Mouse (Mus musculus): ENCODE measurements at regions not wholly inside any gene's neighbourhood (a gene's known extent, or its start where the extent isn't known, plus 50 kb on each side); places are given as distances from the start of the nearest gene placed in this dataset.

DNA sequence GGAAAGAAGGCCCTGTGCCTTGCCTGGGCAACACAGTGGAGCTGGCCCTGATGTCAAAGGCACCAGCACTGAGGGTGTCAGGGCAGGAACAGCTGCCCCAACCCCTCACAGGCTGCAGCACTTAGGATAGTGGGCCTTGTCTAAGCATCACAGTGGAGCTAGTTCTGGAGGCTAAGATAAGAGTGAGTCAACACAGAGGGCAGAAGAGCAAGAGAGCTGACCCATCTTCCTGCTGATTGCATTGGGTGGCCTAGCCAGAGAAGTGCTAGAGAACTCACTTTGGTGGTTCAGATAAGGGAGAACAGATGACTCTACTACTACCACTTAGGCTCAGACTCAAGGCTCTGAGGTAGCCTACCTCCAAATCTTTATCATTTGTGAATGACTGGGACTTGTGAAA lies 413.1 kb downstream of the Nova1 start:
- Histone ChIP-seq H3K4me3 (ENCODE audit: low read length) (no peak overlapping the region), H3K4me2 (replicated peaks; ENCODE audit: low read depth, low read length) (no peak overlapping the region), H3K9me3 (ENCODE audit: low read length) (no peaks in the 10 kb centered on the region), H3K36me3 (ENCODE audit: insufficient read depth, low read length) (no peaks in the 10 kb centered on the region), H3K27ac (ENCODE audit: low read length) (no peak overlapping the region), H3K9ac (replicated peaks; ENCODE audit: low read length) (no peak overlapping the region), H3K4me1 (ENCODE audit: insufficient read depth, low read length) (no peaks in the 10 kb centered on the region), H3K27me3 (ENCODE audit: insufficient read depth, low read length) (no peaks in the 10 kb centered on the region)
- ATAC-seq (ENCODE audit: low FRiP score, low TSS enrichment), result no peak

DNA sequence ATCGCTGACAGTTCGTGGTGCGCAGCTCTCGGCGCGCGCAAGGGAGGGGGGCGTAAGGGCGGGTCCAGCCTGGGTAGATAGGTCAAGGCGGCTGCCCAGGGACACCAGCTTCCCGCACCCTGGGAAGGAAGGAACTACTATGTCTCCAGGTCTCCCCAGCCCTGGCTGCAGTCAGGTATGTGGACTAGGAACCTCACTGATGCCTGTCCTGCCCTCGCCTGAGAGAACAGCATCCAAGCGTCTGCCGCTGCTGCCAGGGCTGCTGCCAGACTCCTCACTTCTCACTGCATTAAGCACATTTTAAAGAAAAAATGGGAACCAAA lies 419.1 kb downstream of the Nova1 start:
- H3K9ac ChIP-seq (replicated peaks; ENCODE audit: low read length), result peak overlapping the region; percentile 57
- peak; percentile 85; the same call in 1 of the 2 replicates for ATAC-seq (ENCODE audit: low FRiP score, low TSS enrichment)
- 4% methylated on average over 13 of the region's 14 CpGs for WGBS
- no peaks in the 10 kb centered on the region for H3K9me3 ChIP-seq (ENCODE audit: low read length)
- H3K27me3 ChIP-seq (ENCODE audit: insufficient read depth, low read length), result peaks cover 7% of the 10 kb centered on the region; the same call in 1 of the 2 replicates
- H3K4me2 ChIP-seq (replicated peaks; ENCODE audit: low read depth, low read length), result peak overlapping the region; percentile 81
- H3K4me3 ChIP-seq (ENCODE audit: low read length), result peak overlapping the region; percentile 57
- no peaks in the 10 kb centered on the region for H3K4me1 ChIP-seq (ENCODE audit: insufficient read depth, low read length)
- H3K27ac ChIP-seq (ENCODE audit: low read length), result no peak overlapping the region
- no peaks in the 10 kb centered on the region for H3K36me3 ChIP-seq (ENCODE audit: insufficient read depth, low read length)

DNA sequence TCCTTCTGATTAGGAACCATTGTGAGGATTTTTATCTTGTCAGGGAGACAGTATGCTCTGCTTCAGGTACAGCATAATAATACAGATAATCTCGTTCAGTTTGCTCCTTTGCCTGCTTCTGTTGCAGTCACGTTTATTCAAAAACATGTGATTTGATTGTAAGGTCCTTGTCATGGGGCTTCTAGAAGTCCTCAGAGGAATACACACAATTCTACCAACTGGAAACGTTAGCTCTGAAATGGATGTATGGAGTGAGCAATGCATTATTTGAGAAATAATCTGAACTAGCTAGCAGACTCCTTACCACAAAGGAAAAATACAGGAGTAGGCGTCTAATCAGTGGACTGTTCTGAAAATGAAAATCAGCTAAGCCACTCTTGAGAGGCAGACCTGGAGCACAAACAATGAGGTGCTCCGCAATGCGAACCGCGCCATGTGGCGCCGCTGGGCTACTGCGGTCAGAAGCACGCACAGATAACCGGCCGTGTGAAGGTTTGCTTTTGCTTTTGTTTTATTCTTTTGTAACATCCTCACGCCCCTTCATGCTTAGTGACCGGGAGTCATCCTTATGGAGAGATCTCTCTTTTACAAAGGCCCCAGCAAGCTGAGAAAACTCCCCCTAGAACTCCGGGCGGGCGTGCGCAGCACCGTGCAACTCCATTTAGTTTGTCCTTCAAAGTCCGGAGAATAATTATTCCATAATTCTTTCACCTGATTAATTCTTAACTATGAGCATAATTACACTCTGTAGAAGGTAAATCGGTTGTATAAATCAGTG lies 419.7 kb downstream of the Nova1 start:
- Histone ChIP-seq H3K4me1 (ENCODE audit: insufficient read depth, low read length) (no peaks in the 10 kb centered on the region), H3K9ac (replicated peaks; ENCODE audit: low read length) (peak overlapping the region; percentile 57), H3K4me2 (replicated peaks; ENCODE audit: low read depth, low read length) (peak overlapping the region; percentile 81), H3K27ac (ENCODE audit: low read length) (no peak overlapping the region), H3K9me3 (ENCODE audit: low read length) (no peaks in the 10 kb centered on the region), H3K4me3 (ENCODE audit: low read length) (peak overlapping the region; percentile 57), H3K27me3 (ENCODE audit: insufficient read depth, low read length) (peaks cover 7% of the 10 kb centered on the region; the same call in 1 of the 2 replicates), H3K36me3 (ENCODE audit: insufficient read depth, low read length) (no peaks in the 10 kb centered on the region)
- peak; percentile 78; the same call in 1 of the 2 replicates for ATAC-seq (ENCODE audit: low FRiP score, low TSS enrichment)
- 5% methylated on average over 23 of the region's 23 CpGs for WGBS

DNA sequence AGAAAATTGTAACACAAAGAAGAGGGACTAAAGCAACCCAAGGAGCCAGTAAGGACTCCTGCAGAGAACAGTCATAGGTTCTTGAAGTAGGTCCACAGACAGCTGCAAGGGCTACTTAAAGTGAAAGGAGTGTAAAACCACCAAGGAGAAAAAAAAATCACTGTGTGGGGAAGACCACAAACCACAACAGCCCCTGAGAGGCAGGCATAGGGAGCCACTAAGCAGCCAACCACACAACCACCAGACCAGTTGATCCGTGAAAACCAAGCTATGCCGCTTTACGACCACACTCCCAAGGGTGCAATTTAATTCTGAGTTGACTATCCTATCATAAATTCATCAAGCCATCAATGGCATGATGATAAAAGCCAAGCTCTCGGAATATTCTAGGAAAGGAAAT lies 423.5 kb downstream of the Nova1 start:
- Histone ChIP-seq H3K4me1 (ENCODE audit: insufficient read depth, low read length) (no peaks in the 10 kb centered on the region), H3K36me3 (ENCODE audit: insufficient read depth, low read length) (no peaks in the 10 kb centered on the region), H3K4me3 (ENCODE audit: low read length) (no peak overlapping the region), H3K4me2 (replicated peaks; ENCODE audit: low read depth, low read length) (no peak overlapping the region), H3K27me3 (ENCODE audit: insufficient read depth, low read length) (peaks cover 7% of the 10 kb centered on the region; the same call in 1 of the 2 replicates), H3K27ac (ENCODE audit: low read length) (no peak overlapping the region), H3K9me3 (ENCODE audit: low read length) (no peaks in the 10 kb centered on the region), H3K9ac (replicated peaks; ENCODE audit: low read length) (no peak overlapping the region)
- WGBS, result 36% methylated on average over 4 of the region's 4 CpGs
- ATAC-seq (ENCODE audit: low FRiP score, low TSS enrichment), result no peak

DNA sequence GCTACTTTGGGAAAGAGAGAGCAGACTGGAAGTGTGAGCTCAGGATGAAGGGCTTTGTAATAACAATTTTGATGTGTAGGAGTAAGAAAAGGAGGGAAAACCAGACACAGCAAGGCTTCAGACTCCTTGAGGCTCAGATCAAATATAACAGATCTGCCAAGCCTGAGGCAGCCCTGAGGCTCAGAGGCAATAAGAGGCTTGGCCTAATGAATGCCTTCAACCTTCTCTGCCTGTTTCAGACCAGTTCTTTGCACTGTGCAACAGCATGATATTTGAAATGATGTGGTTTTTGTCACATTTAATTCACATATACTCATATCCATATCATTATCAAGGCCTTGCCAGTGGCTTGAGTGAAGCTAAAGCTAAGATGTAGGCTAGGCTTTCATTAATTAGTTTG lies 425.0 kb downstream of the Nova1 start:
- Histone ChIP-seq H3K27me3 (ENCODE audit: insufficient read depth, low read length) (peaks cover 6% of the 10 kb centered on the region; the same call in 1 of the 2 replicates), H3K27ac (ENCODE audit: low read length) (no peak overlapping the region), H3K4me2 (replicated peaks; ENCODE audit: low read depth, low read length) (no peak overlapping the region), H3K4me1 (ENCODE audit: insufficient read depth, low read length) (no peaks in the 10 kb centered on the region), H3K9me3 (ENCODE audit: low read length) (no peaks in the 10 kb centered on the region), H3K4me3 (ENCODE audit: low read length) (no peak overlapping the region), H3K36me3 (ENCODE audit: insufficient read depth, low read length) (no peaks in the 10 kb centered on the region), H3K9ac (replicated peaks; ENCODE audit: low read length) (no peak overlapping the region)
- ATAC-seq (ENCODE audit: low FRiP score, low TSS enrichment), result no peak

DNA sequence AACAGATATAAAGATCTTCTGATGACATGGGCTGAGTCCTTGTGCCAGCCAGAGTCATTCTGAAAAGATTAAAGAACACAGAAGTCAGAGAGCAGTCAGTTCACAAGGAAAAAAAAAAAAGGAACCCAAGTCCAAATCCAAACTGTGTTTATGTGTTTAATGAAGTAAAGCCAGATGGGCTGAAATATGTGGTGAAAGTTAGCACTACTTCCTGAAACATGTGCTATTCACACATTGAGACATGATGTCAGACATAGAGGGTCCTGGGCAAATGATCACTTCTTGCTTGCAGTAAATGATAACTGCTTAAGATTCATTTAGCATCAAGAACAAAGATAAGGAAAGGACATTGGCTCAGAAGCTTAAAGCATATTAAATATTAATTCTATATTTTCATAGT lies 439.8 kb downstream of the Nova1 start:
- H3K4me1 ChIP-seq (ENCODE audit: insufficient read depth, low read length), result no peaks in the 10 kb centered on the region
- no peak for ATAC-seq (ENCODE audit: low FRiP score, low TSS enrichment)
- no peaks in the 10 kb centered on the region for H3K36me3 ChIP-seq (ENCODE audit: insufficient read depth, low read length)
- H3K27me3 ChIP-seq (ENCODE audit: insufficient read depth, low read length), result no peaks in the 10 kb centered on the region
- H3K4me2 ChIP-seq (replicated peaks; ENCODE audit: low read depth, low read length), result no peak overlapping the region
- no peaks in the 10 kb centered on the region for H3K9me3 ChIP-seq (ENCODE audit: low read length)
- H3K4me3 ChIP-seq (ENCODE audit: low read length), result no peak overlapping the region
- H3K9ac ChIP-seq (replicated peaks; ENCODE audit: low read length), result no peak overlapping the region
- H3K27ac ChIP-seq (ENCODE audit: low read length), result no peak overlapping the region

DNA sequence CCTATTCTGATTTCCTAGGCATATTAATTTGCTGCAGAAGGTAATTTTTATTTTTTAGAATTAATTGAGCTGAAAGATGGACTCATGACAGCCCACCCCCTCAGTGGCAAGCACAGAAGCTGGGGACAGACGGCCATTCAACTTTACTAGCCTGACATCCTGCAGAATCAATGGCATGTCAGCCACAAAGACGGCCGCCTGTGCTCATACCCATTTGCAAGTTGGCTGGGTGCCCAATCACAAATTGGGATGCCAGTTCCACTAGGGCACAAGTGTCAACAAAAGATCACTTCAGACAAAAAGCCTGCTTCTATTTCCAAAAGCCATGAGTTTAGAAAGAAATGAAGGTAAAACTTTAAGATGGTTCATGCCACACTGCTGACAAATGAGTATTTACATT lies 447.0 kb downstream of the Nova1 start:
- H3K4me3 ChIP-seq (ENCODE audit: low read length), result no peak overlapping the region
- 67% methylated on average over 3 of the region's 3 CpGs for WGBS
- no peaks in the 10 kb centered on the region for H3K4me1 ChIP-seq (ENCODE audit: insufficient read depth, low read length)
- H3K4me2 ChIP-seq (replicated peaks; ENCODE audit: low read depth, low read length), result no peak overlapping the region
- H3K9ac ChIP-seq (replicated peaks; ENCODE audit: low read length), result no peak overlapping the region
- no peaks in the 10 kb centered on the region for H3K9me3 ChIP-seq (ENCODE audit: low read length)
- no peaks in the 10 kb centered on the region for H3K27me3 ChIP-seq (ENCODE audit: insufficient read depth, low read length)
- H3K36me3 ChIP-seq (ENCODE audit: insufficient read depth, low read length), result no peaks in the 10 kb centered on the region
- no peak overlapping the region for H3K27ac ChIP-seq (ENCODE audit: low read length)
- ATAC-seq (ENCODE audit: low FRiP score, low TSS enrichment), result no peak

DNA sequence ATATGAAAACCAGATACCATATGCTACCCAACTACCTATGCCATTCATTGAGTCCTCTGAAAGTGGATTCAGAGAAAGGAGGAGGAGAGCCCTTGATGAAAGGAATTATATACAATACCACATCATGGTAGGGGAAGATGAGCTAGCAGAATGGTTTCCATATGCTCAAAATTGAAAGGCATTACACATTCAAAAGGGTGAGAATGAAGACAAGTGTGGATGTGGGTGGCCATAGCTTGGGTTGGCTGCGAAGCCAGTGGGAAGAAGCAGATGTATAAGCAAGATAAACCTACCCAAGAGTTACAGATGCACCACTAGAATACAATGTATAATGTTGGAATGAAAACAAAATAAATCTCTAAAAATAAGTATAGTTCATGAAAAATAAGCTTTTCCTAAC lies 485.4 kb downstream of the Nova1 start:
- no peak overlapping the region for H3K27ac ChIP-seq (ENCODE audit: low read length)
- no peaks in the 10 kb centered on the region for H3K36me3 ChIP-seq (ENCODE audit: insufficient read depth, low read length)
- 79% methylated on average over 1 of the region's 1 CpGs for WGBS
- no peak overlapping the region for H3K4me2 ChIP-seq (replicated peaks; ENCODE audit: low read depth, low read length)
- ATAC-seq (ENCODE audit: low FRiP score, low TSS enrichment), result no peak
- no peaks in the 10 kb centered on the region for H3K9me3 ChIP-seq (ENCODE audit: low read length)
- H3K9ac ChIP-seq (replicated peaks; ENCODE audit: low read length), result no peak overlapping the region
- no peaks in the 10 kb centered on the region for H3K27me3 ChIP-seq (ENCODE audit: insufficient read depth, low read length)
- no peaks in the 10 kb centered on the region for H3K4me1 ChIP-seq (ENCODE audit: insufficient read depth, low read length)
- H3K4me3 ChIP-seq (ENCODE audit: low read length), result no peak overlapping the region

DNA sequence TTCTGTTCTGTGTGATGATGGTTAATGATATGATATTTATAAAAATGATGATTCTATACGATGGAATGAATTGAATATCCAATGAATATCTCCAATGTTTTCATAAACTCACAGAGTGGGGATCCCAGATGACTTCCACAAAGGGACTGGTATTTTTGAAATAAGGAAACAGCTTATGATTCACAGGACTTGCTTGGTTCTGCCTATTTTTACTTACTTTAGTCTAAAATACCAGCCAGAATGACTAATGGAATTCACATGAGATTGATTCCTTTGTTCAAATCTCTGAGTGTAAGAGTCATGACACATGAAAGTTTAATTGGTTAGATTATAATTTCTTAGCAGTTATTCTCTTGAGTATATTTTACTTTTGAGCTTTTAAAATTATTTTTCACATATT lies 490.9 kb downstream of the Nova1 start:
- WGBS, result 80% methylated on average over 1 of the region's 1 CpGs
- H3K27ac ChIP-seq (ENCODE audit: low read length), result no peak overlapping the region
- no peak overlapping the region for H3K4me2 ChIP-seq (replicated peaks; ENCODE audit: low read depth, low read length)
- H3K36me3 ChIP-seq (ENCODE audit: insufficient read depth, low read length), result no peaks in the 10 kb centered on the region
- no peak for ATAC-seq (ENCODE audit: low FRiP score, low TSS enrichment)
- no peaks in the 10 kb centered on the region for H3K9me3 ChIP-seq (ENCODE audit: low read length)
- no peak overlapping the region for H3K9ac ChIP-seq (replicated peaks; ENCODE audit: low read length)
- no peak overlapping the region for H3K4me3 ChIP-seq (ENCODE audit: low read length)
- no peaks in the 10 kb centered on the region for H3K4me1 ChIP-seq (ENCODE audit: insufficient read depth, low read length)
- no peaks in the 10 kb centered on the region for H3K27me3 ChIP-seq (ENCODE audit: insufficient read depth, low read length)

DNA sequence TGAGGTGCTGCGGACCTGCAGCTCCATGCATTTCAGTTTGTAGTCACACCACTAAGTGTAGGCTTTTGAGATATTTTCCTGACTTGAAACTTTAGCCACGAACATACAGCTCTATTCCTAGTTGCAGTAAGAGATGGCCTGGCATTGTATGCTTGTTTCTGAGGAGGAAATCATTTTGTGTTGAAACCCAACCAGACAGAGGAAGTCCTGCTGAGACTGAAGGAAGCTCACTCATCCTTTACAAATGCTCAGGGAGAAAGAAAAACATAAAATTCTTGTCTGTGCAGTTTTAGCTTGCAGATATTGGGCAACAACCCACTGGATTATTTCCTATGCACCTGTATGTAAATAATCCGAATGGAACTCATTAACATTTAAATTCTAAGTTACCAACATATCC lies 495.5 kb downstream of the Nova1 start:
- Histone ChIP-seq H3K4me1 (ENCODE audit: insufficient read depth, low read length) (peaks cover 7% of the 10 kb centered on the region; the same call in 1 of the 2 replicates), H3K4me3 (ENCODE audit: low read length) (no peak overlapping the region), H3K9me3 (ENCODE audit: low read length) (no peaks in the 10 kb centered on the region), H3K27me3 (ENCODE audit: insufficient read depth, low read length) (no peaks in the 10 kb centered on the region), H3K9ac (replicated peaks; ENCODE audit: low read length) (no peak overlapping the region), H3K4me2 (replicated peaks; ENCODE audit: low read depth, low read length) (no peak overlapping the region), H3K27ac (ENCODE audit: low read length) (no peak overlapping the region), H3K36me3 (ENCODE audit: insufficient read depth, low read length) (no peaks in the 10 kb centered on the region)
- WGBS, result 63% methylated on average over 3 of the region's 3 CpGs
- ATAC-seq (ENCODE audit: low FRiP score, low TSS enrichment), result no peak
